Mouse (Mus musculus): ENCODE data around the gene Dock10.

GRCm38 (mm10) chr1:80730582-80730981 lies 27.7 kb downstream of the Dock10 start:
- TF ChIP-seq CTCF (IDR thresholded peaks at IDR 0.05; ENCODE audit: borderline replicate concordance, control insufficient read depth, extremely low read depth, insufficient read depth, low read length, poor library complexity) (no peak), POLR2A (IDR thresholded peaks at IDR 0.05; ENCODE audit: control insufficient read depth, extremely low read depth, insufficient read depth, low read length, poor library complexity) (no peak)
